Mouse (Mus musculus) embryonic facial prominence, embryonic 11.5 days (tissue): ENCODE measurements around the gene Tmem179. TPM values are rescaled to one million over a fixed set of nuclear protein-coding genes. Genes with fewer than 3 reads are reported as not detected.

ENCODE experiments used
- ATAC-seq: fragments of 200-750 bp; cut with Nextera tagmentation; replicated peaks from 2 replicates; pipeline ENCODE4 v1.8.0; 2017; ENCODE audit warnings: low read depth; ENCODE audit not compliant: insufficient number of reproducible peaks, low FRiP score, low TSS enrichment
- DNase-seq: peaks from one replicate; pipeline ENCODE4 v3.0.0-alpha.2; 2015; ENCODE audit warnings: low spot score
- H3K27ac ChIP-seq: fragments of 300-500 bp; sonication (generic); replicated peaks from 2 replicates; pipeline ENCODE4 v1.5.1; 2014; ENCODE audit warnings: mild to moderate bottlenecking, low read depth, low read length, control low read depth
- H3K27me3 ChIP-seq: fragments of 300-500 bp; sonication (generic); 2 replicates; pipeline ENCODE4 v1.6.1; 2014; ENCODE audit warnings: mild to moderate bottlenecking, low read length, moderate library complexity, mixed read lengths; ENCODE audit not compliant: control insufficient read depth, insufficient read depth
- H3K36me3 ChIP-seq: fragments of 300-500 bp; sonication (generic); replicated peaks from 2 replicates; pipeline ENCODE4 v1.6.1; 2014; ENCODE audit warnings: low read depth, mild to moderate bottlenecking, low read length, moderate library complexity, mixed read lengths; ENCODE audit not compliant: control insufficient read depth, insufficient read depth
- H3K4me1 ChIP-seq: fragments of 300-500 bp; sonication (generic); 2 replicates; pipeline ENCODE4 v1.6.1; 2014; ENCODE audit warnings: low read length, mixed read lengths; ENCODE audit not compliant: control insufficient read depth, insufficient read depth
- H3K4me2 ChIP-seq: fragments of 300-500 bp; sonication (generic); 2 replicates; pipeline ENCODE4 v1.6.1; 2014; ENCODE audit warnings: low read depth, mild to moderate bottlenecking, control low read depth, low read length, moderate library complexity
- H3K4me3 ChIP-seq: fragments of 300-500 bp; sonication (generic); 2 replicates; pipeline ENCODE4 v1.5.1; 2014; ENCODE audit warnings: low read depth, low read length, control low read depth
- H3K9ac ChIP-seq: fragments of 300-500 bp; sonication (generic); replicated peaks from 2 replicates; pipeline ENCODE4 v1.6.1; 2014; ENCODE audit warnings: mild to moderate bottlenecking, control low read depth, low read length
- H3K9me3 ChIP-seq: fragments of 300-500 bp; sonication (generic); replicated peaks from 2 replicates; pipeline ENCODE4 v1.6.1; 2016; ENCODE audit warnings: mild to moderate bottlenecking, low read length, inconsistent platforms, mixed read lengths; ENCODE audit not compliant: control insufficient read depth
- WGBS: fragments of 180-500 bp; shearing (Covaris S2); extraction: QIAGEN DNeasy Blood & Tissue Kit; methylation state at CpG from one replicate; pipeline ENCODE4 v1.1.7; 2014; 5-methylcytosine and 5-hydroxymethylcytosine counted together
- polyA plus RNA-seq: library from polyadenylated mRNA; unstranded; fragments of >200 nt; fragmentation: Nextera tagmentation; extraction: Ambion mirVana; gene quantifications from 2 replicates; pipeline ENCODE4 v1.2.1, GENCODE M21; 2014

The Tmem179 gene
- polyA plus RNA-seq, 1 experiment from 2014 or later = 1.4 TPM

DNA sequence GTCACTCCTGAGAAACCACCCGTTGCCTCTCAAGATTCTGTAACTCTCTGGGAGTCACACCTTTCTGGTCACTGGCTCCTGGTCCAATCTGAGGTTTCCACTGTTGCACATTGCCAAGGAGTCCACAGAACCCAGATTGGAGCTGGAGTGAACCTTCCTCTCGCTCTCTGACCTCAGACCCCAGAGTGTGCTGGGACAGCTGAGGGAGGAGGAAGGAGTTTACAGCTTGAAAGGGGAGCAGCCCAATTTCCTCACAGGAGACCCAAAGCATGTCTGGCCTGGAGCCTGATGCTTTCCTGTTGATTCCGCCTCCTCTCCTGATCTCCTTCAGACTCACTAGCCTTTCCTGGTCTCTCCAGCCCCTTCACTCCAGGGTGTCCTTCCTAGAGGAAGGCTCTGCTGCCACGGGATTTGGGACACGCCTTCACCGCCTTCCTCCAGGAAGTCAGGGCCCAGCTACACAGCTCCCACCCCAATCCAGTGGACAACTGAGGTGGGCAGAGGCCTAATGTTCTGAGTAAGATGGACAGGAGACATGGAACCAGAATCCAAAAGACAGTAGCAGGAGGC lies 60.3 kb downstream of the Tmem179 start:
- Histone ChIP-seq H3K4me3 (no peak overlapping the region), H3K4me1 (no peaks in the 10 kb centered on the region; the same call in 1 of the 2 replicates), H3K4me2 (no peak overlapping the region), H3K27me3 (no peaks in the 10 kb centered on the region), H3K27ac (no peak overlapping the region), H3K9me3 (no peaks in the 10 kb centered on the region), H3K9ac (no peak overlapping the region), H3K36me3 (no peaks in the 10 kb centered on the region)
- DNase-seq (no peak), ATAC-seq (no peak)
- 76% methylated on average over 6 of the region's 6 CpGs for WGBS

DNA sequence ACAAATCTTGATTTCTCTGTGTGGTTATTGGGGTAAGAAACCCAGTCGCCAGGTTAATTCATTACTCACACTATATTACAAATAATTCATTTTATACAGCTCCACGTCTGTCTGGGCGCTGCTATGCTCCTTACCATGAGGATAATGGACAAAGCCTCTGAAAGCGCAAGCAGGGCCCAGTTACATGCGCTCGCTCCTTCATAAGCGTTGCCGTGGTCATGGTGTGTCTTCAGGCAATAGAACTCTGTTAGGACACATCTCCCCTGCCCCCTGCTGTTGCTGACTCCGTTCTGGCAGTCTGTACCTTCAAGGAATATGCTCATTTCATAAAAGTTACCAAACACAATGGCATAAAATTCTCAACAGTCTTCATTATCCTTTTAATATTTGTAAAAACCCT lies 64.7 kb downstream of the Tmem179 start:
- 85% methylated on average over 9 of the region's 9 CpGs for WGBS
- Histone ChIP-seq H3K4me3 (no peak overlapping the region), H3K36me3 (no peaks in the 10 kb centered on the region), H3K27me3 (no peaks in the 10 kb centered on the region), H3K4me2 (no peak overlapping the region), H3K27ac (no peak overlapping the region), H3K4me1 (peaks cover 5% of the 10 kb centered on the region; the same call in 1 of the 2 replicates), H3K9me3 (no peaks in the 10 kb centered on the region), H3K9ac (no peak overlapping the region)
- no peak for ATAC-seq
- no peak for DNase-seq

DNA sequence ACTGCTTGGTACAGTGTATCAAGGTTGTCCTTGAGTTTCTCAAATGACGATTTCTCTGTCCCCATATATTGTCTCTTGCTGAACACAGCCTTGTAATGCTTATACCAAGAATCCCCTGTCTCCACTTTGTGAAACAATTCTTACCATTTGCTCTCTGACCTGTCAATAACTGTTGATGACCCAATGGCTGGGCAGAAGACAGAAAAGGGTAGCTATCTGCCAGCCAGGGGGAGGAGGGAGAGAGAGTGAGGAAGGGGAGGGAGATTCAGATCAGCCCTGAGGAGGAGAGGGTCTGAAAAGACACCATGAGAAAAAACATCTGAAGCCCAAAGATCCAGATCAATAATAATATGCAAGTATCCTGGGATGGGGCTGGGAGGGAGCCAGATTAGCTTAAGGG lies 65.2 kb downstream of the Tmem179 start:
- H3K4me3 ChIP-seq = no peak overlapping the region
- DNase-seq = no peak
- peaks cover 5% of the 10 kb centered on the region; the same call in 1 of the 2 replicates for H3K4me1 ChIP-seq
- no peaks in the 10 kb centered on the region for H3K9me3 ChIP-seq
- H3K9ac ChIP-seq = no peak overlapping the region
- no peak overlapping the region for H3K4me2 ChIP-seq
- WGBS = 79% methylated on average over 1 of the region's 1 CpGs
- no peak for ATAC-seq
- no peaks in the 10 kb centered on the region for H3K27me3 ChIP-seq
- no peak overlapping the region for H3K27ac ChIP-seq
- H3K36me3 ChIP-seq = no peaks in the 10 kb centered on the region

DNA sequence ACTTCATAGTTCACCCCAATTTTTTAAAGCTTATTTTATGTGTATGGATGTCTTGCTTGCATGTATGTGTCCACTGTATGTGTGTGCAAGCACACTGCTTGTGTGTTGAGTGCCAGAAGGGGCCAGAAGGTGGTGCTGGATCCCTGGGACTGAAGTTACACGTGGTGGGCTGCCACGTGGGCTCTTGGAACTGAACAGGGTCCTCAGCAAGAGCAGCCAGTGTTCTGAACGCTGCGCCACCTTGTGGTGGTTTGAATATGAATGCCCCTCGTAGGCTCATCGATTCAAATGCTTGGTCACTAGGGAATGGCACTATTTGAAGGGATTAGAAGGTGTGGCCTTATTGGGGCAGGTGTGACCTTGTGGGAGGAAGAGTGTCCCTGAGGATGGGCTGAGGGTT lies 65.7 kb downstream of the Tmem179 start:
- Histone ChIP-seq H3K9ac (no peak overlapping the region), H3K4me1 (peaks cover 5% of the 10 kb centered on the region; the same call in 1 of the 2 replicates), H3K4me2 (no peak overlapping the region), H3K27me3 (no peaks in the 10 kb centered on the region), H3K27ac (no peak overlapping the region), H3K9me3 (no peaks in the 10 kb centered on the region), H3K36me3 (no peaks in the 10 kb centered on the region), H3K4me3 (no peak overlapping the region)
- WGBS = 30% methylated on average over 6 of the region's 6 CpGs
- ATAC-seq (peak; percentile 77), DNase-seq (peak; percentile 87)

Other genes starting within 250 kb of the Tmem179 start
- not detected in 2 replicates for gene A530016L24Rik, start 27.3 kb downstream of the Tmem179 start, polyA plus RNA-seq
- gene Inf2, start 72.0 kb upstream of the Tmem179 start, polyA plus RNA-seq = 1.6 and 1.9 TPM in 2 replicates
- 4.0 and 4.2 TPM in 2 replicates for gene Adssl1, start 103.3 kb upstream of the Tmem179 start, polyA plus RNA-seq
- gene Siva1, start 127.9 kb upstream of the Tmem179 start, polyA plus RNA-seq = 222 and 241 TPM in 2 replicates
- gene Akt1, start 158.1 kb upstream of the Tmem179 start, polyA plus RNA-seq = 68.3 and 99.2 TPM in 2 replicates
- gene Zbtb42, start 162.1 kb upstream of the Tmem179 start, polyA plus RNA-seq = 2.3 and 2.6 TPM in 2 replicates
- 5.3 and 8.0 TPM in 2 replicates for gene Cep170b, start 203.7 kb upstream of the Tmem179 start, polyA plus RNA-seq
- 3.4 and 6.5 TPM in 2 replicates for gene Pld4, start 243.9 kb upstream of the Tmem179 start, polyA plus RNA-seq